16 mouse cellular contexts compared by ENCODE assay signal in the genomic region with DNA sequence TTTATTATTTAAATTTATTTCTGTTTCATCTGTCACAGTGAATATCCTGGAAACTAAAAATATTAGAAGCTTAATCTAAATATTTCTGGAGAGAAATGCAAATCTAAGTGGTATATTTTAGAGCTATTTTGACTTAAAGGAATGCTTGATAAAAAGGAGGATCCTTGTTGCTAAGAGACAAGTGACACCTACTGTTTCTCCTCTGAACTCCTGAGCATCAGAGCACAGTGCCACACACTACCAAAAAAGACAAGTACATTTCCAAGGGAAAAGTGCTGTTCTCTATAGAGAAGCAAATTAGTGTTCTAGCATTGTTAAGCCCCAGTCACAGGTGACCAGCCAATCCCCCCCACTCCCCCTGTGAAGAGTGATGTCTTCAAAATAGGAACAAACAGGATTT.
"Had no signal": no experiment of that assay in that cellular context is flagged by ENCODE, and none has a peak within 500 bp of the region (broad histone marks: within the 10 kb centered on the region; RNA-seq: fewer than 3 reads in every experiment).

No protein-coding gene starts in this region.

- H3K9me3 ChIP-seq: limb, embryonic 10.5 days; liver, embryonic 15.5 days; midbrain, embryonic 12.5 days; neural tube, embryonic 13.5 days had no signal

- H3K4me2 ChIP-seq: liver, embryonic 11.5 days; liver, embryonic 15.5 days; midbrain, embryonic 12.5 days; neural tube, embryonic 13.5 days had no signal

- ATAC-seq: lung, postnatal 0 days had no signal

- H3K36me3 ChIP-seq: liver, embryonic 15.5 days; midbrain, embryonic 12.5 days; neural tube, embryonic 13.5 days had no signal

- H3K4me3 ChIP-seq: limb, embryonic 10.5 days; liver, embryonic 15.5 days; midbrain, embryonic 12.5 days; neural tube, embryonic 13.5 days had no signal

- H3K4me1 ChIP-seq: limb, embryonic 10.5 days; liver, embryonic 15.5 days had no signal

- H3K27me3 ChIP-seq: liver, embryonic 15.5 days; midbrain, embryonic 12.5 days; neural tube, embryonic 13.5 days had no signal

- H3K9ac ChIP-seq: liver, embryonic 15.5 days; midbrain, embryonic 12.5 days; neural tube, embryonic 13.5 days had no signal

- H3K27ac ChIP-seq: limb, embryonic 10.5 days; liver, embryonic 15.5 days; midbrain, embryonic 12.5 days; neural tube, embryonic 13.5 days had no signal

- DNase-seq: kidney, adult 2 months; kidney, postnatal 25 days; layer of hippocampus, adult 9-11 months; lung, adult 2 months; lung, postnatal 4 days; retina, postnatal 1 day; right cerebral cortex, postnatal 4 days; spleen, adult 18-20 months; thymus, adult 18-20 months; thymus, postnatal 14 days had no signal
